Mouse (Mus musculus): Measurements from ENCODE around the gene Scrn1. TPM values are rescaled to one million over a fixed set of nuclear protein-coding genes. Genes with fewer than 3 reads are reported as not detected.

Gene Scrn1
- polyA plus RNA-seq, 1 experiment: 25.5 TPM

- Histone ChIP-seq H3K79me2 (ENCODE audit: control insufficient read depth, insufficient read depth) (peaks cover 5% of the 10 kb centered on the region), H3K4me2 (ENCODE audit: low read depth) (peak overlapping the region; percentile 97), H3K36me3 (ENCODE audit: control insufficient read depth, insufficient read depth) (no peaks in the 10 kb centered on the region), H3K4me3 (peak overlapping the region; percentile 54), H3K27me3 (ENCODE audit: control insufficient read depth, insufficient read depth, insufficient read length) (no peaks in the 10 kb centered on the region), H3ac (ENCODE audit: control insufficient read depth, insufficient read length) (no peak overlapping the region)
- no peak for TF ChIP-seq CEBPB (IDR thresholded peaks at IDR 0.05; ENCODE audit: insufficient read depth, poor library complexity, severe bottlenecking)
- TF ChIP-seq TCF12 (IDR thresholded peaks at IDR 0.05; ENCODE audit: insufficient read depth, poor library complexity, severe bottlenecking): no peak
- TF ChIP-seq MYOG (IDR thresholded peaks at IDR 0.05; ENCODE audit: control insufficient read depth in 1 of 3, insufficient read depth in 1 of 3, insufficient read length in 2 of 3, low read depth in 2 of 3): no peak
- no peak for TF ChIP-seq SRF (IDR thresholded peaks at IDR 0.05; ENCODE audit: control insufficient read depth, insufficient read length, low read depth)
- no peak for TF ChIP-seq POLR2A (IDR thresholded peaks at IDR 0.05; ENCODE audit: insufficient read length, low read depth)
- no peak for TF ChIP-seq MYOD1 (IDR thresholded peaks at IDR 0.05; ENCODE audit: control insufficient read depth in 1 of 3, insufficient read length in 2 of 3, low read depth in 2 of 3)
- no peak for TF ChIP-seq MAX (IDR thresholded peaks at IDR 0.05; ENCODE audit: low read depth)
- TF ChIP-seq REST (IDR thresholded peaks at IDR 0.05; ENCODE audit: insufficient read depth, insufficient read length): no peak
- TF ChIP-seq TCF3 (IDR thresholded peaks at IDR 0.05; ENCODE audit: insufficient read length, low read depth): no peak
- TF ChIP-seq USF1 (IDR thresholded peaks at IDR 0.05; ENCODE audit: low read depth): no peak
- no peak for TF ChIP-seq POLR2AphosphoS2 (IDR thresholded peaks at IDR 0.05; ENCODE audit: insufficient read length, low read depth)
- TF ChIP-seq E2F4 (IDR thresholded peaks at IDR 0.05; ENCODE audit: insufficient read depth): no peak
Measured at GRCm38 (mm10) chr6:54564506-54564991, 1.7 kb downstream of the Scrn1 start.

- H3K4me3 ChIP-seq: no peak overlapping the region
- peaks cover 10% of the 10 kb centered on the region for H3K79me2 ChIP-seq (ENCODE audit: control insufficient read depth, insufficient read depth)
- H3K36me3 ChIP-seq (ENCODE audit: control insufficient read depth, insufficient read depth): no peaks in the 10 kb centered on the region
- TF ChIP-seq TCF3 (IDR thresholded peaks at IDR 0.05; ENCODE audit: insufficient read length, low read depth): no peak
- TF ChIP-seq CEBPB (IDR thresholded peaks at IDR 0.05; ENCODE audit: insufficient read depth, poor library complexity, severe bottlenecking): no peak
- no peak for TF ChIP-seq E2F4 (IDR thresholded peaks at IDR 0.05; ENCODE audit: insufficient read depth)
- TF ChIP-seq USF1 (IDR thresholded peaks at IDR 0.05; ENCODE audit: low read depth): no peak
- no peak for TF ChIP-seq SRF (IDR thresholded peaks at IDR 0.05; ENCODE audit: control insufficient read depth, insufficient read length, low read depth)
- H3K27me3 ChIP-seq (ENCODE audit: control insufficient read depth, insufficient read depth, insufficient read length): no peaks in the 10 kb centered on the region
- no peak overlapping the region for H3ac ChIP-seq (ENCODE audit: control insufficient read depth, insufficient read length)
- H3K4me2 ChIP-seq (ENCODE audit: low read depth): no peak overlapping the region
Measured at GRCm38 (mm10) chr6:54563561-54563960, 2.7 kb downstream of the Scrn1 start.

GRCm38 (mm10) chr6:54562018-54562809 lies 4.1 kb downstream of the Scrn1 start:
- TF ChIP-seq MAX (IDR thresholded peaks at IDR 0.05; ENCODE audit: low read depth) (no peak), MYOG (IDR thresholded peaks at IDR 0.05; ENCODE audit: control insufficient read depth in 1 of 3, insufficient read depth in 1 of 3, insufficient read length in 2 of 3, low read depth in 2 of 3) (no peak), TCF3 (IDR thresholded peaks at IDR 0.05; ENCODE audit: insufficient read length, low read depth) (no peak), USF1 (IDR thresholded peaks at IDR 0.05; ENCODE audit: low read depth) (no peak), SRF (IDR thresholded peaks at IDR 0.05; ENCODE audit: control insufficient read depth, insufficient read length, low read depth) (no peak), E2F4 (IDR thresholded peaks at IDR 0.05; ENCODE audit: insufficient read depth) (no peak), TCF12 (IDR thresholded peaks at IDR 0.05; ENCODE audit: insufficient read depth, poor library complexity, severe bottlenecking) (no peak), MYOD1 (IDR thresholded peaks at IDR 0.05; ENCODE audit: control insufficient read depth in 1 of 3, insufficient read length in 2 of 3, low read depth in 2 of 3) (no peak), POLR2A (IDR thresholded peaks at IDR 0.05; ENCODE audit: insufficient read length, low read depth) (no peak), POLR2AphosphoS2 (IDR thresholded peaks at IDR 0.05; ENCODE audit: insufficient read length, low read depth) (no peak), CEBPB (IDR thresholded peaks at IDR 0.05; ENCODE audit: insufficient read depth, poor library complexity, severe bottlenecking) (no peak)
- H3K4me2 ChIP-seq (ENCODE audit: low read depth): no peak overlapping the region
- H3K79me2 ChIP-seq (ENCODE audit: control insufficient read depth, insufficient read depth): peaks cover 10% of the 10 kb centered on the region
- no peaks in the 10 kb centered on the region for H3K36me3 ChIP-seq (ENCODE audit: control insufficient read depth, insufficient read depth)
- no peak overlapping the region for H3ac ChIP-seq (ENCODE audit: control insufficient read depth, insufficient read length)
- H3K27me3 ChIP-seq (ENCODE audit: control insufficient read depth, insufficient read depth, insufficient read length): no peaks in the 10 kb centered on the region
- no peak overlapping the region for H3K4me3 ChIP-seq

GRCm38 (mm10) chr6:54558466-54558865 lies 7.8 kb downstream of the Scrn1 start:
- Histone ChIP-seq H3K36me3 (ENCODE audit: control insufficient read depth, insufficient read depth) (no peaks in the 10 kb centered on the region), H3K27me3 (ENCODE audit: control insufficient read depth, insufficient read depth, insufficient read length) (no peaks in the 10 kb centered on the region), H3ac (ENCODE audit: control insufficient read depth, insufficient read length) (no peak overlapping the region), H3K4me2 (ENCODE audit: low read depth) (no peak overlapping the region), H3K79me2 (ENCODE audit: control insufficient read depth, insufficient read depth) (peaks cover 10% of the 10 kb centered on the region), H3K4me3 (no peak overlapping the region)
- TF ChIP-seq MYOG (IDR thresholded peaks at IDR 0.05; ENCODE audit: control insufficient read depth in 1 of 3, insufficient read depth in 1 of 3, insufficient read length in 2 of 3, low read depth in 2 of 3): no peak
- no peak for TF ChIP-seq TCF12 (IDR thresholded peaks at IDR 0.05; ENCODE audit: insufficient read depth, poor library complexity, severe bottlenecking)
- TF ChIP-seq POLR2A (IDR thresholded peaks at IDR 0.05; ENCODE audit: insufficient read length, low read depth): no peak
- TF ChIP-seq TCF3 (IDR thresholded peaks at IDR 0.05; ENCODE audit: insufficient read length, low read depth): no peak

- TF ChIP-seq MYOG (IDR thresholded peaks at IDR 0.05; ENCODE audit: control insufficient read depth in 1 of 3, insufficient read depth in 1 of 3, insufficient read length in 2 of 3, low read depth in 2 of 3) (no peak), POLR2AphosphoS2 (IDR thresholded peaks at IDR 0.05; ENCODE audit: insufficient read length, low read depth) (no peak), E2F4 (IDR thresholded peaks at IDR 0.05; ENCODE audit: insufficient read depth) (no peak), CEBPB (IDR thresholded peaks at IDR 0.05; ENCODE audit: insufficient read depth, poor library complexity, severe bottlenecking) (no peak), TCF3 (IDR thresholded peaks at IDR 0.05; ENCODE audit: insufficient read length, low read depth) (no peak), MAX (IDR thresholded peaks at IDR 0.05; ENCODE audit: low read depth) (no peak), USF1 (IDR thresholded peaks at IDR 0.05; ENCODE audit: low read depth) (no peak), TCF12 (IDR thresholded peaks at IDR 0.05; ENCODE audit: insufficient read depth, poor library complexity, severe bottlenecking) (no peak), MYOD1 (IDR thresholded peaks at IDR 0.05; ENCODE audit: control insufficient read depth in 1 of 3, insufficient read length in 2 of 3, low read depth in 2 of 3) (no peak), REST (IDR thresholded peaks at IDR 0.05; ENCODE audit: insufficient read depth, insufficient read length) (no peak), SRF (IDR thresholded peaks at IDR 0.05; ENCODE audit: control insufficient read depth, insufficient read length, low read depth) (no peak), POLR2A (IDR thresholded peaks at IDR 0.05; ENCODE audit: insufficient read length, low read depth) (no peak)
- no peak overlapping the region for H3K4me2 ChIP-seq (ENCODE audit: low read depth)
Measured at GRCm38 (mm10) chr6:54557671-54558070, 8.6 kb downstream of the Scrn1 start.

More at GRCm38 (mm10) chr6:54557671-54558070, 8.6 kb downstream of the Scrn1 start:
- peaks cover 10% of the 10 kb centered on the region for H3K79me2 ChIP-seq (ENCODE audit: control insufficient read depth, insufficient read depth)
- H3ac ChIP-seq (ENCODE audit: control insufficient read depth, insufficient read length): no peak overlapping the region
- no peaks in the 10 kb centered on the region for H3K36me3 ChIP-seq (ENCODE audit: control insufficient read depth, insufficient read depth)
- H3K4me3 ChIP-seq: no peak overlapping the region
- H3K27me3 ChIP-seq (ENCODE audit: control insufficient read depth, insufficient read depth, insufficient read length): no peaks in the 10 kb centered on the region
